Mouse (Mus musculus) retina, postnatal 1 day (tissue): ENCODE data around the gene Psen2.

Experiments
- DNase-seq: peaks from one replicate; pipeline ENCODE4 v3.0.0-alpha.2; 2012

Gene Psen2

GRCm38 (mm10) chr1:180263364-180263997, at the start of gene Psen2:
TSS of gene Psen2 (minus strand) at chr1:180263438.
- DNase-seq = peak; percentile 28

DNA sequence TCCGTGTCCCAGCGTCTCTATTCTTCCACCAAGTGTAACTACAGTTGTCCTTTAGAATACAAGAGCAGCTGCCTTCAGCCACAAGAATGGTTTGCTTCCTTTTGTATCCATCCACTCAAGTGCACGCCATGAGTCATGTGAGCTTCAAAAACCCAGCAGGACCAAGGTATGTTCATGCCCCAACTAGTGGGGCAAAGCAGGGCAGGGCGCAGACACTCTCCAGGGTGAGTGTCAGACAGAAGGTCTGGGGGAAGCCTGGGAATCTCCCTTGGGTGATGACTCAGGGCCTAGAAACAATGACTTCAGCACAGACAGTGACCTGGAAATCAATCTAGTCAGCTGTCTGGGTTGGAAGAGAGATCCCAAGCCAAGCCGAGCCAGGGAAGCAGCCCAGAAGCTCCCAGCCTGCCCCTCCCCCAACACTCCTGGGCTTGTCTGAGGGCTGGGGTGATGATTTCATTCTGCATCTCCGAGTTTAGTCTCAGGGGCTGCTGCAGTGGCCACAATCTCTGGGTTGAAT, 49.6 kb upstream of the Psen2 start:
- DNase-seq = peak; percentile 89

DNA sequence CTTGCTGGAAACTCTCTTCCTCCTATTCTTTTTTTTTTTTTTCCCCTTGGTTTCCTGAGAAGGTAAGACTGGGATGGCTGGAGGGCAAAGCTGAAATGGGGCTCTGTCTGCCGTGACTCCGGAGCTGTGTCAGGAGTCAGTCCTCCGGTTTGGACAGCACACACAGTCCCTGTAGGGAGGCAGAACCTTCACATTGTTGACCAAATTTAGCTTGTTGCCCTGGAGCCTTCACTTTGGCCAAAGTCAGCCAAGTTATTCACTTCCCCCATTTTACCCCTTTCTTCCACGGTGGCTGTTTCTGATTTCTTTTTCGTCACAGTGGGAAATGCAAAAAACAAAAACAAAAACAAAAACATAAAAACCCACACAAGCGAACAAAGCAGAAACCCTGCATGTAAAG, 49.0 kb upstream of the Psen2 start:
- no peak for DNase-seq

- no peak for DNase-seq
Measured at GRCm38 (mm10) chr1:180308897-180309296, 45.7 kb upstream of the Psen2 start.

GRCm38 (mm10) chr1:180307661-180308060, 44.4 kb upstream of the Psen2 start:
- DNase-seq = no peak

- no peak for DNase-seq
Measured at GRCm38 (mm10) chr1:180306889-180307288, 43.7 kb upstream of the Psen2 start.

GRCm38 (mm10) chr1:180303600-180303999, 40.4 kb upstream of the Psen2 start:
- DNase-seq = no peak

DNA sequence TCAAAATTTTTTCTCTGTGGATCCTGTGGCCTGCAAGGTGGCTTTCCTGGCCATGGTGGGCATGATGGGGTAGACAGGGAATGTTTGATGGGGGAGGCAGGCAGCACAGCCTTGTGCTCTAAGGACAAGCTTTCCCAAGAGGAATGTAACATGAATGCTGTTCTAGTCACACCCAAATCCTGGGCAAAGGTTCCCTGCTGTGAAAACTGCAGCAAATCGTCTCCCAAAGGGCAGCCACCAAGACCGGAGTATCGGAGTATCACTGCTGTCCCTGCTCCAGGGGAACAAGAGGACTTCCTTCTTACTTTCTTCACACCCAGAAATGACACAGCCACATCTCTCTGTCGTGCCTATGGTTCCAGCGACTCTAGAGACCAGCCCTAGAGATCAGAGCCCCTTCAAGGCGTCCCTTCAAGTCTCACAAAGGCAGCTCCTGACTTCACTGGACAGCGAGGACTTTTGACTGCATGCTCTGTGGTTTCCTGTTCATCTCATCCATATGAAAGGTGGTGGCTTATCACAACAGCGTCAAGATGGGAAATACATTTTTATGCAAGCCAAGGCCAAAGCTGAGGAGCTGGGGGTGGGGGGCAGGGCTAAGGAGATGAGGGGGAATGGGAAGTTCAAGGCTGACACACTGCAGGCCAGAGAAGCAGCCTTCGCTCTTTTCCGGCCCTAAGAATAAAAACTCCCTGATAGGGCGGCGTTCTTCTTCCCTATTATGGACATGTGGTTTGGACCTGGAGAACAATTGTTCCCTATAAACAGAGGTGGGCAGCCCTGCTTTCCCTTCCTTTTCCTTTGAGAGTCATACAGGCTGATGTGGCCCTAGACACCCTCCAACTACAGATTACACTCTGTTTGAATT, 39.2 kb upstream of the Psen2 start:
- DNase-seq = no peak

- DNase-seq = no peak
Measured at GRCm38 (mm10) chr1:180300997-180301396, 37.8 kb upstream of the Psen2 start.

GRCm38 (mm10) chr1:180300292-180300691, 37.1 kb upstream of the Psen2 start:
- no peak for DNase-seq

- DNase-seq = no peak
Measured at GRCm38 (mm10) chr1:180299697-180300096, 36.5 kb upstream of the Psen2 start.

DNA sequence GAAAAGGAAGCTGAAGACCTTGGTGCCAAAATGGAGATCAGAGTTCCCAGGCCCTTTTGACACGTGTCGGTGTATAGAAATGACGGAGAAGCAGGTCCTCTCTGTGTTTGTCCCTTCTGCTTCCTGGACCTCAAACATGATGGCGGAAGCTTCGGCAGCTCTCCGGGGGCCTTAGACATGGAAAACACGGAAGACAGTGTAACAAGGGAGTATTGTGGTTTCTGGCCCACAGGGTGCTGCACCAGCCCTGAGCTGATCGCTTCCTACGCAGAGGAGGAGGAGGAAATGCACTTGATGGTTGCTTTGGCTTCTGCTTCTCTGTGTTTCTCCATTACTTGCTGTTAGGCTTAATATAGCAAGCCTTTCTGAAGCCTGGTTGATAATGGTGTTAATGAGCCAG, 32.9 kb upstream of the Psen2 start:
- DNase-seq = no peak

DNA sequence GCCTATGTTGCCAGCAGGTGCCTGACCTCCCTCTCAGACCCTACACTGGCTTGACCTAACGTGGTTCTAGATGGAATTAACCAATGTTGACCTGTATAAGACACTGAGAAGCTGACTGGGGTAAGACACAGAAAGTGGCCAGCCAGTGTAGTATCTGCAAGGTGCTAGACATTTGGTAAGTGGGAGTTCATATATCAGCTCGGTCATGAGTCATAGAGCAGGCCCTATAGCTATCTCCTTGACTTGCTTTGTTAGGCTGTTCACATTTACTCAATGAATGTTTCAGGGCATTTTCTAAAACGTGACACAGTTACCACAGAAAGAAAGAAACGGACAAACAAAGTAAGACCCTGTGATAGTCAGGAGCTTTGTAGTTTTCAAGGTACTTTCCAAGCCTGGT, 27.1 kb upstream of the Psen2 start:
- no peak for DNase-seq

- no peak for DNase-seq
Measured at GRCm38 (mm10) chr1:180289788-180290187, 26.6 kb upstream of the Psen2 start.

DNA sequence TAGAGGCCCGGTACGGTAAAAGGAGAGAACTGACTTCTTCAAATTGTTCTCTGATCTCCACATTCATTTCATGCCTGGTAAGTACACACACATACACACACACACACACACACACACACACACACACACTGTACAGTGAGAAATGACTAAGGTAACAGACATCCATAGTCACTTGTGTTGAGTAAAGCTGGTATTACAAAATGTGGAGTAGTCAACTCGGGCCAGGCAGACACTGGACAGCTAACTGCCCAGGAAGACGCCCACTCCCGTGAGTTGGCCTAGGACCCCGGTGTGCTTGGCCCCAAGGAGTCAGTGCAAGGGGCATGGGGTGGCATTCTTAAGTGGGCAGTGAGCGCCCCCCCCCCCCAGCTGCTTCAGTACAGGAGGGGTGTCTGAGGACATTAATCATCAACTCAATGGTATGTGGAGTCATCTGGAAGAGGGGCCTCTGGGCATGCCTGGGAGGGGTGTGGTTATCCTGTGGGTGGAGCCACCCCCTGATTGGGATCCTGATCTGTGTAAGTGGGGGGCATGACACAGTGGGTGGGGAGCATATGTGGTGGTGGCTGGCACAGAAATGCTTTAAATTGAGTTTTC, 25.7 kb upstream of the Psen2 start:
- DNase-seq = peak; percentile 21

GRCm38 (mm10) chr1:180288227-180288626, 25.0 kb upstream of the Psen2 start:
- no peak for DNase-seq

GRCm38 (mm10) chr1:180286081-180286831, 23.0 kb upstream of the Psen2 start:
- no peak for DNase-seq

DNA sequence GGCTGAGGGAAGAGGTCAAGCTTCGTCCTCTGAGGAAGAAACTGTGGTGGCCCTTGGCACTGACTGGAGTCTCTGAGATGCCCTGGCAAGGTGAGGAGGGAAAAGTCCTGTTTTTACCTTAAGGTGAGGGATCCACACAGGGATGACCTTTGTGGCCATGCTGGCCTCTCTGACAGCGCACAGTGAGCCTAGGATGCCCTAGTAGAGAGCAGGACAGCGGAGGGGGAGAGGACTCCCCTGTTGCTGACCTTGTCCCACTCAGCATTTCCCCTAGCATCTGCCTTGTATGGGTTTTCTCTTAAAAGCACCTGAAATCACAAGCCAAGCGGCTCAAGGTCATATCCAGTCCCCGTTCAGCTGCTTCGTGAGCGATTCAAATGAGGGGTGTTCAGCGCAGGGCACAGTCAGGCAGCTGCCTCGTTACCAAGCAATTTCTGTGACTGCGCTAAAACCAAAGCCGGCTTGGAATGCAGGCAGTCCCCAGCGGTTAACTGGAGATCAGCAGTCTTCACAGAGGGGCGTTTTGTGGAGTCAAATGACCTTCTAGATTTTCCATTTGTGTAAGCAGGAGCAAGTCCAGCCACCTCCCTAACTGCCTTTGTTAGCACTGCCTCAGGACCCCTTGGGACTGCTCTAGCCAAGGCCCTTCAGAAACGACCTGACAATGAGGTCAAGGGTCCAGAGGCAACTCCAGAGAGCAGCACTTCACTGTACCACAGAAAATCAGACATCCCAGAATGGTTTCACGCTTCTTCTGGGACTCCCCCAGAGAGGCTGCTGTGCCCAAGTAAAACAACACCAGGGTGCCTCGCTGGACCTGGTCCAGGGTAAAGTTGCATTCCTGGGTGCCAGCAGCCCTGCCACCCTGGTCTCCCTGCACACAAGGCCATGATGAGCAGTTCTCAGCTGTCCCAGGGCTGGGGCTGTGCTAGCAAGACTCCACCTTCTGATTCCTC, 20.9 kb upstream of the Psen2 start:
- peak; percentile 51 for DNase-seq

DNA sequence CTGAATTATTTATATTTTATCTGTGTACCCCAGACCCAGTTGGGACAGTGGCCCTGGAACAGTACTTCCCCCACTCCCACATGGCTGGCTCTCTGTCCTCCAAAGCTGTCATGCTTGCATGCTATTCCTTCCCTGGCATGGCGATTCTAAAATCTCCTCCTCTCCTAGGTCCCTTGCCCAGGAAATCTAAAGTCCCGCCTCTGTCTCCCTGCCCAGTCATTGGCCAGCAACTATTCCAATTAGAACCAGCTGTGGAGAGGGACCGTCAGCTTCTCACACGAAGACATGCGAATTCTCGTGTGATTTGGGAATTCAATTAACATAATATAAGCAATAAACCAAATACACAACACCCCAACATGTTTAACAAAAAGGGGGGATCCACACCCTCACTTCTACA, 19.3 kb upstream of the Psen2 start:
- peak; percentile 34 for DNase-seq

DNA sequence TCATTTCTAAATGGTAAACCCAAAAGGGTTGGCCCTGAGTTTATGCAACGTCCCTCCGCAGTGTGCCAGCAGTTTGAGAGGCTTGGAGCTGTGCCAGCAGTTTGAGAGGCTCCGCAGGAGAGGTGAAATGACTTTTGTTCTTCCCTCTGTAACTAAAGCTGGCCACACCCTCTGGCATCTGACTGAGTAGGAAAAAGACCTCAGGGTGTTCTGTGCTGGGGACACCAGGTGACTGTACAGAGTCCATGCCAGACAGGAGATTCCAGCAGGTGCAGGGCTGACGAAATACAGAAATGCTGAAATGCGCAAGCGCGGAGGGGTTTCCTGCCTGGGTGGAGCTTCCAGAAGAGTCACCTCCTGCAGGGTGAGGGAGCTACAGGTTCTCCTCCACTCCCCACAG, 16.4 kb upstream of the Psen2 start:
- DNase-seq = no peak

GRCm38 (mm10) chr1:180277563-180277962, 14.3 kb upstream of the Psen2 start:
- DNase-seq = no peak
